Mouse (Mus musculus) embryonic facial prominence, embryonic 10.5 days (tissue): ENCODE data around the gene G0s2. TPM values are rescaled to one million over a fixed set of nuclear protein-coding genes. Genes with fewer than 3 reads are reported as not detected.
"Not testable (repeated sequence)": the region's sequence is repeated elsewhere in the genome, so short reads cannot be mapped to it uniquely, and the experiment has no call there.

Experiments used
- DNase-seq: peaks from one replicate; pipeline ENCODE4 v3.0.0-alpha.2; 2017; ENCODE audit warnings: low spot score
- H3K27ac ChIP-seq: fragments of 300-500 bp; sonication (generic); replicated peaks from 2 replicates; pipeline ENCODE4 v1.5.1; 2016; ENCODE audit warnings: mild to moderate bottlenecking
- H3K27me3 ChIP-seq: fragments of 300-500 bp; sonication (generic); replicated peaks from 2 replicates; pipeline ENCODE4 v1.6.1; 2016; ENCODE audit warnings: low read depth, mild to moderate bottlenecking; ENCODE audit not compliant: poor library complexity, severe bottlenecking
- H3K36me3 ChIP-seq: fragments of 300-500 bp; sonication (generic); replicated peaks from 2 replicates; pipeline ENCODE4 v1.6.1; 2016; ENCODE audit warnings: mild to moderate bottlenecking, moderate library complexity
- H3K4me1 ChIP-seq: fragments of 300-500 bp; sonication (generic); 2 replicates; pipeline ENCODE4 v1.6.1; 2016
- H3K4me3 ChIP-seq: fragments of 300-500 bp; sonication (generic); 2 replicates; pipeline ENCODE4 v1.5.1; 2016; ENCODE audit warnings: mild to moderate bottlenecking, moderate library complexity
- H3K9me3 ChIP-seq: fragments of 300-500 bp; sonication (generic); 2 replicates; pipeline ENCODE4 v1.6.1; 2016; ENCODE audit warnings: mild to moderate bottlenecking
- WGBS: fragments of 180-500 bp; shearing (Covaris S2); methylation state at CpG from one replicate; pipeline ENCODE4 v1.1.7; 2016; 5-methylcytosine and 5-hydroxymethylcytosine counted together
- polyA plus RNA-seq: library from polyadenylated mRNA; unstranded; fragments of >200 nt; fragmentation: Nextera tagmentation; extraction: Ambion mirVana; gene quantifications from 2 replicates; pipeline ENCODE4 v1.2.1, GENCODE M21; 2016

Gene G0s2
- polyA plus RNA-seq, 1 experiment from 2014 or later, result 7.0 TPM

- H3K9me3 ChIP-seq, result no peaks in the 10 kb centered on the region
- DNase-seq, result no peak
- WGBS, result 64% methylated on average over 8 of the region's 8 CpGs
- peaks cover 11% of the 10 kb centered on the region for H3K4me1 ChIP-seq
- peaks cover 13% of the 10 kb centered on the region; the same call in 1 of the 2 replicates for H3K27me3 ChIP-seq
- H3K27ac ChIP-seq, result no peak overlapping the region; the same call in 1 of the 2 replicates
- H3K4me3 ChIP-seq, result no peak overlapping the region; the same call in 1 of the 2 replicates
- H3K36me3 ChIP-seq, result no peaks in the 10 kb centered on the region
Observed at GRCm38 (mm10) chr1:193302093-193302405, 29.0 kb upstream of the G0s2 start.

- no peaks in the 10 kb centered on the region for H3K36me3 ChIP-seq
- WGBS, result 68% methylated on average over 6 of the region's 6 CpGs
- H3K27ac ChIP-seq, result no peak overlapping the region; the same call in 1 of the 2 replicates
- peak; percentile 25 for DNase-seq
- no peaks in the 10 kb centered on the region for H3K9me3 ChIP-seq
- H3K4me1 ChIP-seq, result peaks cover 11% of the 10 kb centered on the region
- H3K4me3 ChIP-seq, result no peak overlapping the region; the same call in 1 of the 2 replicates
- peaks cover 13% of the 10 kb centered on the region; the same call in 1 of the 2 replicates for H3K27me3 ChIP-seq
Observed at GRCm38 (mm10) chr1:193301216-193302092, 28.4 kb upstream of the G0s2 start.

- 48% methylated on average over 1 of the region's 1 CpGs for WGBS
- Histone ChIP-seq H3K27ac (no peak overlapping the region), H3K27me3 (peaks cover 13% of the 10 kb centered on the region; the same call in 1 of the 2 replicates), H3K4me3 (no peak overlapping the region), H3K4me1 (peaks cover 11% of the 10 kb centered on the region), H3K9me3 (no peaks in the 10 kb centered on the region), H3K36me3 (no peaks in the 10 kb centered on the region)
- DNase-seq, result no peak
Observed at GRCm38 (mm10) chr1:193299995-193300394, 27.0 kb upstream of the G0s2 start.

- peaks cover 13% of the 10 kb centered on the region; the same call in 1 of the 2 replicates for H3K27me3 ChIP-seq
- DNase-seq, result no peak
- H3K4me1 ChIP-seq, result peaks cover 11% of the 10 kb centered on the region
- no peak overlapping the region for H3K4me3 ChIP-seq
- H3K36me3 ChIP-seq, result no peaks in the 10 kb centered on the region
- no peak overlapping the region for H3K27ac ChIP-seq
- WGBS, result 90% methylated on average over 3 of the region's 3 CpGs
- H3K9me3 ChIP-seq, result no peaks in the 10 kb centered on the region
Observed at GRCm38 (mm10) chr1:193298141-193298765, 25.2 kb upstream of the G0s2 start.

GRCm38 (mm10) chr1:193295920-193296319 lies 22.9 kb upstream of the G0s2 start:
- peaks cover 6% of the 10 kb centered on the region; the same call in 1 of the 2 replicates for H3K4me1 ChIP-seq
- DNase-seq, result no peak
- no peak overlapping the region for H3K27ac ChIP-seq
- no peaks in the 10 kb centered on the region for H3K9me3 ChIP-seq
- 93% methylated on average over 5 of the region's 5 CpGs for WGBS
- H3K36me3 ChIP-seq, result no peaks in the 10 kb centered on the region
- H3K4me3 ChIP-seq, result no peak overlapping the region
- H3K27me3 ChIP-seq, result no peaks in the 10 kb centered on the region

GRCm38 (mm10) chr1:193293926-193294325 lies 20.9 kb upstream of the G0s2 start:
- 73% methylated on average over 3 of the region's 3 CpGs for WGBS

GRCm38 (mm10) chr1:193293039-193293438 lies 20.0 kb upstream of the G0s2 start:
- no peak overlapping the region for H3K4me3 ChIP-seq
- H3K36me3 ChIP-seq, result no peaks in the 10 kb centered on the region
- H3K9me3 ChIP-seq, result no peaks in the 10 kb centered on the region
- no peak overlapping the region for H3K27ac ChIP-seq
- H3K27me3 ChIP-seq, result no peaks in the 10 kb centered on the region
- 72% methylated on average over 2 of the region's 2 CpGs for WGBS
- no peak for DNase-seq
- no peaks in the 10 kb centered on the region for H3K4me1 ChIP-seq

More at GRCm38 (mm10) chr1:193293926-193294325, 20.9 kb upstream of the G0s2 start:
- no peak overlapping the region for H3K4me3 ChIP-seq
- H3K27ac ChIP-seq, result no peak overlapping the region
- H3K9me3 ChIP-seq, result no peaks in the 10 kb centered on the region
- no peaks in the 10 kb centered on the region for H3K4me1 ChIP-seq
- H3K36me3 ChIP-seq, result no peaks in the 10 kb centered on the region
- no peak for DNase-seq
- no peaks in the 10 kb centered on the region for H3K27me3 ChIP-seq

GRCm38 (mm10) chr1:193290686-193291085 lies 17.7 kb upstream of the G0s2 start:
- Histone ChIP-seq H3K27me3 (no peaks in the 10 kb centered on the region), H3K36me3 (no peaks in the 10 kb centered on the region), H3K4me3 (no peak overlapping the region), H3K9me3 (no peaks in the 10 kb centered on the region), H3K4me1 (no peaks in the 10 kb centered on the region), H3K27ac (no peak overlapping the region)
- DNase-seq, result no peak

- Histone ChIP-seq H3K4me3 (no peak overlapping the region), H3K4me1 (no peaks in the 10 kb centered on the region), H3K27ac (no peak overlapping the region), H3K9me3 (no peaks in the 10 kb centered on the region), H3K36me3 (no peaks in the 10 kb centered on the region), H3K27me3 (no peaks in the 10 kb centered on the region)
- 90% methylated on average over 5 of the region's 5 CpGs for WGBS
- no peak for DNase-seq
Observed at GRCm38 (mm10) chr1:193289914-193290313, 16.9 kb upstream of the G0s2 start.

- 93% methylated on average over 3 of the region's 3 CpGs for WGBS
- H3K4me1 ChIP-seq, result no peaks in the 10 kb centered on the region
Observed at GRCm38 (mm10) chr1:193289076-193289475, 16.1 kb upstream of the G0s2 start.

GRCm38 (mm10) chr1:193287578-193287977 lies 14.6 kb upstream of the G0s2 start:
- no peak for DNase-seq
- Histone ChIP-seq H3K4me1 (no peaks in the 10 kb centered on the region), H3K36me3 (no peaks in the 10 kb centered on the region), H3K9me3 (no peaks in the 10 kb centered on the region), H3K27me3 (no peaks in the 10 kb centered on the region), H3K27ac (no peak overlapping the region), H3K4me3 (no peak overlapping the region)
- 84% methylated on average over 2 of the region's 2 CpGs for WGBS

More at GRCm38 (mm10) chr1:193289076-193289475, 16.1 kb upstream of the G0s2 start:
- Histone ChIP-seq H3K9me3 (no peaks in the 10 kb centered on the region), H3K36me3 (no peaks in the 10 kb centered on the region), H3K27me3 (no peaks in the 10 kb centered on the region), H3K27ac (no peak overlapping the region), H3K4me3 (no peak overlapping the region)
- no peak for DNase-seq

- not testable (repeated sequence) for H3K27ac ChIP-seq, H3K36me3 ChIP-seq, H3K27me3 ChIP-seq, H3K9me3 ChIP-seq, H3K4me3 ChIP-seq, DNase-seq, H3K4me1 ChIP-seq
- WGBS, result 89% methylated on average over 3 of the region's 3 CpGs
Observed at GRCm38 (mm10) chr1:193285766-193286325, 12.8 kb upstream of the G0s2 start.
